Mouse (Mus musculus): ENCODE measurements around the gene Acsm4. TPM values are rescaled to one million over a fixed set of nuclear protein-coding genes. Genes with fewer than 3 reads are reported as not detected.

The Acsm4 gene
- polyA plus RNA-seq (2015; fragmentation: Nextera tagmentation; extraction: Ambion mirVana): not detected in 2 replicates

- WGBS: 69% methylated on average over 5 of the region's 5 CpGs
- no peaks in the 10 kb centered on the region for H3K9me3 ChIP-seq (replicated peaks)
- no peak within 1 kb of the TSS for H3K9ac ChIP-seq
- no peak within 1 kb of the TSS for H3K27ac ChIP-seq
- no peaks in the 10 kb centered on the region for H3K4me1 ChIP-seq (replicated peaks)
- H3K4me2 ChIP-seq: no peak within 1 kb of the TSS
- no peaks in the 10 kb centered on the region for H3K27me3 ChIP-seq
- H3K4me3 ChIP-seq: no peak within 1 kb of the TSS
- no peaks in the 10 kb centered on the region for H3K36me3 ChIP-seq
- ATAC-seq (replicated peaks; ENCODE audit: insufficient number of reproducible peaks, insufficient read depth, low FRiP score, low read depth): no peak
These were observed at the start of gene Acsm4 for GRCm38 (mm10) chr7:119689726-119690125. Acsm4 (plus strand) TSS chr7:119690026.

- Histone ChIP-seq H3K27ac (no peak overlapping the region), H3K4me2 (no peak overlapping the region), H3K9me3 (replicated peaks) (no peaks in the 10 kb centered on the region), H3K4me1 (replicated peaks) (no peaks in the 10 kb centered on the region), H3K27me3 (no peaks in the 10 kb centered on the region), H3K9ac (no peak overlapping the region), H3K36me3 (no peaks in the 10 kb centered on the region), H3K4me3 (no peak overlapping the region)
- WGBS: 65% methylated on average over 5 of the region's 5 CpGs
- ATAC-seq (replicated peaks; ENCODE audit: insufficient number of reproducible peaks, insufficient read depth, low FRiP score, low read depth): no peak
These were observed 47.5 kb upstream of the Acsm4 start for GRCm38 (mm10) chr7:119642307-119642706.

- ATAC-seq (replicated peaks; ENCODE audit: insufficient number of reproducible peaks, insufficient read depth, low FRiP score, low read depth): no peak
- no peak overlapping the region for H3K4me2 ChIP-seq
- H3K4me1 ChIP-seq (replicated peaks): no peaks in the 10 kb centered on the region
- H3K9ac ChIP-seq: no peak overlapping the region
- H3K27ac ChIP-seq: no peak overlapping the region
- no peaks in the 10 kb centered on the region; the same call in 1 of the 2 replicates for H3K27me3 ChIP-seq
- H3K9me3 ChIP-seq (replicated peaks): no peaks in the 10 kb centered on the region
- 68% methylated on average over 3 of the region's 3 CpGs for WGBS
- no peak overlapping the region for H3K4me3 ChIP-seq
- no peaks in the 10 kb centered on the region for H3K36me3 ChIP-seq
These were observed 21.9 kb upstream of the Acsm4 start for GRCm38 (mm10) chr7:119667893-119668292.

- 75% methylated on average over 5 of the region's 5 CpGs for WGBS
- no peak for ATAC-seq (replicated peaks; ENCODE audit: insufficient number of reproducible peaks, insufficient read depth, low FRiP score, low read depth)
- no peak overlapping the region for H3K9ac ChIP-seq
- no peaks in the 10 kb centered on the region for H3K36me3 ChIP-seq
- no peaks in the 10 kb centered on the region for H3K4me1 ChIP-seq (replicated peaks)
- no peak overlapping the region for H3K27ac ChIP-seq
- no peak overlapping the region for H3K4me3 ChIP-seq
- no peak overlapping the region for H3K4me2 ChIP-seq
- H3K9me3 ChIP-seq (replicated peaks): no peaks in the 10 kb centered on the region
- H3K27me3 ChIP-seq: no peaks in the 10 kb centered on the region; the same call in 1 of the 2 replicates
These were observed 19.4 kb upstream of the Acsm4 start for GRCm38 (mm10) chr7:119670395-119670794.

- H3K36me3 ChIP-seq: no peaks in the 10 kb centered on the region
- no peak for ATAC-seq (replicated peaks; ENCODE audit: insufficient number of reproducible peaks, insufficient read depth, low FRiP score, low read depth)
- H3K27ac ChIP-seq: no peak overlapping the region
- H3K4me1 ChIP-seq (replicated peaks): no peaks in the 10 kb centered on the region
- WGBS: 40% methylated on average over 6 of the region's 6 CpGs
- H3K27me3 ChIP-seq: no peaks in the 10 kb centered on the region; the same call in 1 of the 2 replicates
- no peaks in the 10 kb centered on the region for H3K9me3 ChIP-seq (replicated peaks)
- H3K9ac ChIP-seq: no peak overlapping the region
- H3K4me2 ChIP-seq: no peak overlapping the region
- H3K4me3 ChIP-seq: no peak overlapping the region
These were observed 18.9 kb upstream of the Acsm4 start for GRCm38 (mm10) chr7:119670925-119671324.

GRCm38 (mm10) chr7:119673465-119673864 is 16.4 kb upstream of the Acsm4 start:
- H3K27ac ChIP-seq: no peak overlapping the region
- H3K4me2 ChIP-seq: no peak overlapping the region
- 20% methylated on average over 6 of the region's 6 CpGs for WGBS
- H3K27me3 ChIP-seq: no peaks in the 10 kb centered on the region; the same call in 1 of the 2 replicates
- no peak overlapping the region for H3K4me3 ChIP-seq
- no peaks in the 10 kb centered on the region for H3K4me1 ChIP-seq (replicated peaks)
- no peak overlapping the region for H3K9ac ChIP-seq
- no peaks in the 10 kb centered on the region for H3K36me3 ChIP-seq
- no peaks in the 10 kb centered on the region for H3K9me3 ChIP-seq (replicated peaks)
- no peak for ATAC-seq (replicated peaks; ENCODE audit: insufficient number of reproducible peaks, insufficient read depth, low FRiP score, low read depth)

- H3K4me2 ChIP-seq: no peak overlapping the region
- no peaks in the 10 kb centered on the region for H3K9me3 ChIP-seq (replicated peaks)
- H3K36me3 ChIP-seq: no peaks in the 10 kb centered on the region
- no peak for ATAC-seq (replicated peaks; ENCODE audit: insufficient number of reproducible peaks, insufficient read depth, low FRiP score, low read depth)
- no peaks in the 10 kb centered on the region for H3K27me3 ChIP-seq
- H3K4me1 ChIP-seq (replicated peaks): no peaks in the 10 kb centered on the region
- H3K27ac ChIP-seq: no peak overlapping the region
- no peak overlapping the region for H3K9ac ChIP-seq
- WGBS: 60% methylated on average over 8 of the region's 8 CpGs
- H3K4me3 ChIP-seq: no peak overlapping the region
These were observed 9.7 kb upstream of the Acsm4 start for GRCm38 (mm10) chr7:119680107-119680506.

GRCm38 (mm10) chr7:119682699-119683098 is 7.1 kb upstream of the Acsm4 start:
- 60% methylated on average over 4 of the region's 4 CpGs for WGBS
- no peaks in the 10 kb centered on the region for H3K27me3 ChIP-seq

GRCm38 (mm10) chr7:119692302-119692701 is 2.5 kb downstream of the Acsm4 start:
- Histone ChIP-seq H3K4me1 (replicated peaks) (no peaks in the 10 kb centered on the region), H3K9ac (no peak overlapping the region), H3K27me3 (no peaks in the 10 kb centered on the region), H3K4me3 (no peak overlapping the region), H3K9me3 (replicated peaks) (no peaks in the 10 kb centered on the region), H3K36me3 (no peaks in the 10 kb centered on the region), H3K4me2 (no peak overlapping the region), H3K27ac (no peak overlapping the region)
- WGBS: 61% methylated on average over 4 of the region's 4 CpGs
- ATAC-seq (replicated peaks; ENCODE audit: insufficient number of reproducible peaks, insufficient read depth, low FRiP score, low read depth): no peak

More at GRCm38 (mm10) chr7:119682699-119683098, 7.1 kb upstream of the Acsm4 start:
- H3K4me3 ChIP-seq: no peak overlapping the region
- no peak overlapping the region for H3K9ac ChIP-seq
- H3K9me3 ChIP-seq (replicated peaks): no peaks in the 10 kb centered on the region
- no peak for ATAC-seq (replicated peaks; ENCODE audit: insufficient number of reproducible peaks, insufficient read depth, low FRiP score, low read depth)
- no peaks in the 10 kb centered on the region for H3K4me1 ChIP-seq (replicated peaks)
- no peak overlapping the region for H3K27ac ChIP-seq
- no peak overlapping the region for H3K4me2 ChIP-seq
- no peaks in the 10 kb centered on the region for H3K36me3 ChIP-seq

- Histone ChIP-seq H3K4me3 (no peak overlapping the region), H3K4me1 (replicated peaks) (no peaks in the 10 kb centered on the region), H3K9ac (no peak overlapping the region), H3K27me3 (no peaks in the 10 kb centered on the region), H3K27ac (no peak overlapping the region), H3K9me3 (replicated peaks) (no peaks in the 10 kb centered on the region), H3K36me3 (no peaks in the 10 kb centered on the region), H3K4me2 (no peak overlapping the region)
- ATAC-seq (replicated peaks; ENCODE audit: insufficient number of reproducible peaks, insufficient read depth, low FRiP score, low read depth): no peak
- WGBS: 64% methylated on average over 1 of the region's 1 CpGs
These were observed 5.1 kb downstream of the Acsm4 start for GRCm38 (mm10) chr7:119694926-119695325.

GRCm38 (mm10) chr7:119714111-119714510 is 24.3 kb downstream of the Acsm4 start:
- Histone ChIP-seq H3K4me3 (no peak overlapping the region), H3K27ac (no peak overlapping the region), H3K9ac (no peak overlapping the region), H3K9me3 (replicated peaks) (no peaks in the 10 kb centered on the region), H3K36me3 (peaks cover 39% of the 10 kb centered on the region), H3K4me1 (replicated peaks) (no peaks in the 10 kb centered on the region), H3K4me2 (no peak overlapping the region), H3K27me3 (no peaks in the 10 kb centered on the region)
- no peak for ATAC-seq (replicated peaks; ENCODE audit: insufficient number of reproducible peaks, insufficient read depth, low FRiP score, low read depth)
- WGBS: 87% methylated on average over 7 of the region's 7 CpGs

GRCm38 (mm10) chr7:119720253-119720946 is 30.6 kb downstream of the Acsm4 start, which contains the start of gene Thumpd1:
Thumpd1 (minus strand) TSS chr7:119720798.
- H3K4me2 ChIP-seq: peak within 1 kb of the TSS; percentile 78
- H3K27me3 ChIP-seq: 0 out of 2 replicates have a peak, but pooled peaks cover 4% of the 10 kb centered on the region
- H3K9ac ChIP-seq: peak within 1 kb of the TSS; percentile 86
- peak within 1 kb of the TSS; percentile 68 for H3K27ac ChIP-seq
- peak; percentile 91 for ATAC-seq (replicated peaks; ENCODE audit: insufficient number of reproducible peaks, insufficient read depth, low FRiP score, low read depth)
- peaks cover 35% of the 10 kb centered on the region for H3K36me3 ChIP-seq
- H3K4me1 ChIP-seq (replicated peaks): peaks cover 10% of the 10 kb centered on the region
- under 1% methylated on average over 60 of the region's 60 CpGs for WGBS
- H3K4me3 ChIP-seq: peak within 1 kb of the TSS; percentile 96
- H3K9me3 ChIP-seq (replicated peaks): no peaks in the 10 kb centered on the region

Data from heart, embryonic 15.5 days (tissue).